Mouse (Mus musculus) heart, embryonic 12.5 days (tissue): ENCODE results near the gene Slc2a6. TPM values are rescaled to one million over a fixed set of nuclear protein-coding genes. Genes with fewer than 3 reads are reported as not detected.

Experiments
- polyA plus RNA-seq: library from polyadenylated mRNA; unstranded; fragments of >200 nt; fragmentation: Nextera tagmentation; extraction: Ambion mirVana; gene quantifications from 2 replicates; pipeline ENCODE4 v1.2.1, GENCODE M21; 2016

Slc2a6 gene
- polyA plus RNA-seq, 1 experiment from 2014 or later = 0.47 TPM

Other genes starting within 250 kb of the Slc2a6 start
- not detected in 2 replicates for gene Abo, start 163.0 kb downstream of the Slc2a6 start, polyA plus RNA-seq
- 16.0 and 18.6 TPM in 2 replicates for gene Surf6, start 125.1 kb downstream of the Slc2a6 start, polyA plus RNA-seq
- gene Med22, start 117.3 kb downstream of the Slc2a6 start, polyA plus RNA-seq = 38.4 and 38.9 TPM in 2 replicates
- gene Rpl7a, start 117.2 kb downstream of the Slc2a6 start, polyA plus RNA-seq = 333 and 341 TPM in 2 replicates
- gene Surf2, start 111.6 kb downstream of the Slc2a6 start, polyA plus RNA-seq = 30.5 and 31.4 TPM in 2 replicates
- gene Surf1, start 111.5 kb downstream of the Slc2a6 start, polyA plus RNA-seq = 39.2 and 40.5 TPM in 2 replicates
- 202 and 205 TPM in 2 replicates for gene Surf4, start 94.1 kb downstream of the Slc2a6 start, polyA plus RNA-seq
- gene Stkld1, start 94.0 kb downstream of the Slc2a6 start, polyA plus RNA-seq = 0.19 and 0.20 TPM in 2 replicates
- gene Rexo4, start 63.6 kb downstream of the Slc2a6 start, polyA plus RNA-seq = 27.7 and 29.6 TPM in 2 replicates
- not detected in 2 replicates for gene Adamts13, start 54.6 kb downstream of the Slc2a6 start, polyA plus RNA-seq
- 40.0 and 41.6 TPM in 2 replicates for gene Cacfd1, start 18.1 kb downstream of the Slc2a6 start, polyA plus RNA-seq
- 0.17 and 0.18 TPM in 2 replicates for gene Mymk, start 44.2 kb upstream of the Slc2a6 start, polyA plus RNA-seq
- gene Adamtsl2, start 51.4 kb upstream of the Slc2a6 start, polyA plus RNA-seq = 10.9 and 12.2 TPM in 2 replicates
- gene Fam163b, start 114.5 kb upstream of the Slc2a6 start, polyA plus RNA-seq = 0.50 and 0.56 TPM in 2 replicates
- gene Dbh, start 137.2 kb upstream of the Slc2a6 start, polyA plus RNA-seq = 0.15 and 0.28 TPM in 2 replicates
- 19.0 and 22.5 TPM in 2 replicates for gene Sardh, start 220.3 kb upstream of the Slc2a6 start, polyA plus RNA-seq